Mouse (Mus musculus): ENCODE data around the gene Rfx8.

DNA sequence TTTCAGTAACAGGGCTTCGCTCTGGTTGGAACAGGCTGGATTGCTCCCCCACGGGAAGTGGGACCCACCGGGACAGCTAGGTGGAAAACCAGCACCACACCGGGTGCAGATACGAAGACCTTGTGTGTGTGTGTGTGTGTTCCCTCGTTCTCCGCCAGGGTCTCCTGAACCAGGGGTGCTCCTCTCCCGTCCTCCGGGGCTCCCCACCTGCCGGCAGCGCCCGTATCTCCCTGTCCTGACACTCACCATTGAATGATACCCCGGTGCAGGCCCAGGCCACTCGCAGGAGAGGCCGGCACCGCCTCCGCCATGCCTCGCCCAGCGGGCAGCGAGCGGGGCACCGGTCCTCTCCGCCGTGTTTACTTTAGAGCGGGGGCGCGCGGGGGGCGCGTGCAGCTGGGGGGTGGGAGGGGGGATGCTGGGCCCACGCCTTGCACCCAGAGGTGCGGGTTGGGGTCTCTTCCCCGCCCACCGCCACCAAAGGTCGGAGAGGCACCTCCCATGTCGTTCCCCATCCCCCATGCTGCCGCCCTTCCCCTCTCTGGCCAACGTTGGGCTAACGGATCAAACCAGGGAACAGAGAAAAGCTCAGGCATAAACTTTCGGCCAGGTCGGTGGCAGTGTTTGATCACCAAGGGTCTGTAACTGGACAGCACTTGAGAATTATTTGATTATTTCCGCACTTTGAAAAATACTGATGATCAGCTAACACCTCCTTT, at the start of gene Rfx8:
- TF ChIP-seq ZC3H11A (IDR thresholded peaks at IDR 0.05; ENCODE audit: borderline replicate concordance, low read depth, low read length), result no peak
- TF ChIP-seq ZNF384 (IDR thresholded peaks at IDR 0.05; ENCODE audit: low read depth, low read length), result no peak
- no peak for TF ChIP-seq MAFK (IDR thresholded peaks at IDR 0.05; ENCODE audit: insufficient read depth, low read depth, low read length)
- TF ChIP-seq CHD2 (IDR thresholded peaks at IDR 0.05; ENCODE audit: low read depth, low read length), result no peak

Data from ES-E14 (cell line).